Mouse (Mus musculus) embryonic fibroblast, embryonic 13.5 days (primary cell): Measurements from ENCODE around the gene Syt2.

Experiments
- CTCF ChIP-seq: IDR thresholded peaks from 2 replicates; pipeline ENCODE4 v1.5.1; 2011; ENCODE audit warnings: mild to moderate bottlenecking, control low read depth, low read length, moderate library complexity, borderline replicate concordance; ENCODE audit not compliant: insufficient read depth
- POLR2A ChIP-seq: IDR thresholded peaks from 2 replicates; pipeline ENCODE4 v1.6.1; 2011; ENCODE audit warnings: low read depth, mild to moderate bottlenecking, control low read depth, low read length, moderate library complexity

DNA sequence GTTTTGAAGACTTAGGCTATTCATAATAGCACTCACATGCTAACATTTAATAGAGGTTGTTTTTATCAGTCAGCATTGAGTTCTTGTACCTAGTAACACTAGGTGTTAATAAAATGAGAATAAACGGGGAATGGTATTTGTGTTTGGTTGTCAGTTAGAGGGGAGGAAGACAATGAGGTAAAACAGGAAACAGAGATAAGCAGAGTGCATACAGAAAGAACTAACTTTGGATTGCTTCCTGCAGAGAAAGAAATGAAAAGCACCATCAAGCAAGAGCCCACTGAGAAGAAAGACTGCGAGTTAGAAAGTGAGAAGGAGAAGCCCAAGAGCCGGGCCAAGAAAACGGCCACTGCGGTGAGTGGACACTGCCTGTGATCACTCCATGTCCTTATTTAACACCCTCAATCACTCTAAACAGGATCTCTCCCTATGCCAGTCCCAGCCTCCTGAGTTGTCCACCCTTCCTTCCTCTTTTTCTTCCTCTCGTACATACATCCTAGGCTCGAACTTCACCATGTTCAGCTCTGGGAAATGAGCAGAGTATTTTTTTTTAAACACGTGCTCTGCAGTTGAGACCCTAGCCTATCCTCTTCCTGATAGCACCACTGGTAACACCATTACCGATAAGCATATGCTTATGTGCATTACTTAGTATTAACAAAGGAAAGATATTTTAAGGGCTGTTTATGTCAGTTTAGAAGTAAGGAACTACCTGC, 49.0 kb upstream of the Syt2 start:
- no peak for TF ChIP-seq POLR2A
- no peak for TF ChIP-seq CTCF
